Mouse (Mus musculus) adrenal gland, postnatal 10 days (tissue): ENCODE measurements around the gene Naxe. TPM values are rescaled to one million over a fixed set of nuclear protein-coding genes. Genes with fewer than 3 reads are reported as not detected.

Experiments
- DNase-seq: peaks from one replicate; pipeline ENCODE4 v3.0.0; 2021; ENCODE audit warnings: mixed read lengths
- total RNA-seq, 2 experiments: library from RNA; stranded (reverse); gene quantifications; 2 replicates each; pipeline ENCODE4 v1.2.3; 2021

Naxe gene
- total RNA-seq, 2 experiments from 2014 or later: 140 to 150 TPM

GRCm38 (mm10) chr3:88057030-88057429 is 1.3 kb downstream of the Naxe start:
- no peak for DNase-seq

GRCm38 (mm10) chr3:88049532-88049931 is 8.8 kb downstream of the Naxe start:
- DNase-seq: no peak

GRCm38 (mm10) chr3:88042661-88043421 is 15.5 kb downstream of the Naxe start, which contains the start of gene Gpatch4:
Gene Gpatch4 (plus strand): TSS chr3:88043108.
- peak; percentile 89 for DNase-seq

- DNase-seq: no peak
These were observed 22.6 kb downstream of the Naxe start for GRCm38 (mm10) chr3:88035561-88036293.

- DNase-seq: no peak
These were observed 24.8 kb downstream of the Naxe start for GRCm38 (mm10) chr3:88033506-88033905.

- DNase-seq: peak; percentile 68
These were observed 27.5 kb downstream of the Naxe start for GRCm38 (mm10) chr3:88030608-88031395.

GRCm38 (mm10) chr3:88027434-88028186 is 30.7 kb downstream of the Naxe start, which contains the start of gene Hapln2:
Gene Hapln2 (minus strand): TSS chr3:88027583.
- no peak for DNase-seq

GRCm38 (mm10) chr3:88026823-88027222 is 31.5 kb downstream of the Naxe start:
- DNase-seq: no peak

- peak; percentile 45 for DNase-seq
These were observed 34.9 kb downstream of the Naxe start for GRCm38 (mm10) chr3:88023192-88024074.

GRCm38 (mm10) chr3:88022322-88023191 is 35.7 kb downstream of the Naxe start:
- DNase-seq: peak; percentile 95

- peak; percentile 44 for DNase-seq
These were observed 47.5 kb downstream of the Naxe start for GRCm38 (mm10) chr3:88010634-88011265.

Other genes starting within 250 kb of the Naxe start
- gene Pear1, start 234.2 kb downstream of the Naxe start, total RNA-seq: 10 to 100 TPM; 29.7 to 30.9 TPM
- 1 to 10 TPM in 1 of 2 experiments, under 1 TPM in 1; 0.61 to 1.1 TPM for gene Sh2d2a, start 211.7 kb downstream of the Naxe start, total RNA-seq
- 10 to 100 TPM; 49.9 to 54.9 TPM for gene Prcc, start 172.9 kb downstream of the Naxe start, total RNA-seq
- gene Hdgf, start 152.2 kb downstream of the Naxe start, total RNA-seq: 100 to 1,000 TPM; 161 to 162 TPM
- gene Mrpl24, start 139.0 kb downstream of the Naxe start, total RNA-seq: 100 to 1,000 TPM; 104 to 123 TPM
- gene Isg20l2, start 128.2 kb downstream of the Naxe start, total RNA-seq: 10 to 100 TPM; 22.9 to 24.3 TPM
- 10 to 100 TPM; 12.4 to 16.3 TPM for gene Rrnad1, start 127.8 kb downstream of the Naxe start, total RNA-seq
- gene Crabp2, start 109.8 kb downstream of the Naxe start, total RNA-seq: under 1 TPM; 0.48 to 0.76 TPM
- gene Nes, start 87.4 kb downstream of the Naxe start, total RNA-seq: 10 to 100 TPM; 17.7 to 23.3 TPM
- gene Bcan, start 58.3 kb downstream of the Naxe start, total RNA-seq: 10 to 100 TPM; 18.7 to 20.0 TPM
- gene Hapln2, start 30.9 kb downstream of the Naxe start, total RNA-seq: not detected
- gene Gpatch4, start 15.4 kb downstream of the Naxe start, total RNA-seq: 10 to 100 TPM; 12.1 to 12.4 TPM
- gene Ttc24, start 19.8 kb upstream of the Naxe start, total RNA-seq: not detected
- gene Iqgap3, start 23.5 kb upstream of the Naxe start, total RNA-seq: 10 to 100 TPM in 1 of 2 experiments, 1 to 10 TPM in 1; 6.9 to 11.5 TPM
- gene Mef2d, start 83.9 kb upstream of the Naxe start, total RNA-seq: 10 to 100 TPM; 85.7 to 86.6 TPM
- gene Rhbg, start 196.2 kb upstream of the Naxe start, total RNA-seq: 1 to 10 TPM; 1.9 to 2.1 TPM
- gene Gm38392, start 228.7 kb upstream of the Naxe start, total RNA-seq: 1 to 10 TPM; 1.1 to 1.3 TPM
- 1 to 10 TPM; 7.9 to 8.3 TPM for gene Tsacc, start 238.5 kb upstream of the Naxe start, total RNA-seq
- 100 to 1,000 TPM; 249 to 260 TPM for gene Cct3, start 238.6 kb upstream of the Naxe start, total RNA-seq